Mouse (Mus musculus): ENCODE data around the gene Nmt1. TPM values are rescaled to one million over a fixed set of nuclear protein-coding genes. Genes with fewer than 3 reads are reported as not detected.

The Nmt1 gene
- total and polyA plus RNA-seq, 2 experiments from 2014 or later = 40.5 to 48.6 TPM

DNA sequence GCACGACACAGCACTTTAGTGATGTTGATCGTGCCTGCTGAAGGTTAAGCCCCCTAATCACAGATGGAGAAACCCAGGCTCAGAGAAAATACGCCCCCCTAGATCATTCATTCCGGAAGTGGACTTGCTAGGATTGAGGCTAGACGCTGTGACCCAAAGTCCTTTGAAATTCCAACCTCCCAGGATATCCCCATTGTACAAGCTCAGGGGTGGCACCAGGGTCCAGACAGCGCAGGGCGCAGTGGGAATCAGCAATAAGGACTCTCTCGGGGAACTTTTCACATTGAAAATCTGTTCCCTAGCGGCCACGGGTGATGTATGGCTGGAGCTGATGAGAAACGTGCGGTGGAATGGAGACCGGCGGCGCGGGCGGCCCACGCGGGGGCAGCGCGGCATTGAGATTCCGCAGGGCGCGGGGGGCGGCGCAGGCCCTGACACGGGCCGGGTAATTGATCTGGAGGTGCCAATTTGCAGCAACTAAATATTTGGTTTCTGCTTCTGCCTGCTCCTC lies 38.3 kb upstream of the Nmt1 start:
- no peak overlapping the region for H3K27ac ChIP-seq (ENCODE audit: low read depth, low read length)
- DNase-seq (ENCODE audit: low spot score) = no peak

DNA sequence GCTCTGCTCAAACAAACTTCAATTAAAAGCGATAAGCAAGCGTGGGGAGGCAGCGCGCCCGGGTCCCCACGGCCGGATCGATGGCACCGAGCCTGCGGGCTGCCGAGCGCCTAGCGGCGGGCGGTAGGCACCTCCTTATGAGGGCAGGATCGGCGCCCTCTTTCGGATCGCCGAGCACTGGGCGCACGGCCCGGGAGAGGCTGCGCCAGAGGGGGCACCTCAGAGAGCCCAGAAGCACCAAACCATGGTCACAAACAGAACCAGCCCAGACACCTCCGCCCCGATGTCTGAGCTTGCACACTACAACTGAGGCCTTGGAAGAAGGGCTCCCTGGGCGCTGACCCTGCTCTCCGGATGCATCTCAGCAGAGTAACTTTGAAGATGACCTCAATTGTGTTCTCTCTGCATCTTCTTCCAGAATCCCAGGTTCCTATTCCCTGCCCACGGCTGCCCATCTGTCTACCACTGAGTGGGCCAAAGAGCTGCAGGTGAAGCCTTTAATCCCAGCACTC lies 37.8 kb upstream of the Nmt1 start:
- Histone ChIP-seq H3K4me2 (ENCODE audit: low read depth, low read length, poor library complexity, severe bottlenecking) (peak overlapping the region; percentile 71), H3K4me1 (ENCODE audit: insufficient read depth, low read length) (peaks cover 11% of the 10 kb centered on the region), H3K9ac (replicated peaks; ENCODE audit: low read length, poor library complexity, severe bottlenecking) (peak overlapping the region; percentile 33; the same call in 1 of the 2 replicates), H3K4me3 (ENCODE audit: low read depth, low read length) (peak overlapping the region; percentile 30), H3K27ac (ENCODE audit: low read depth, low read length) (no peak overlapping the region), H3K9me3 (ENCODE audit: low read length) (no peaks in the 10 kb centered on the region), H3K27me3 (ENCODE audit: insufficient read depth, low read length) (peaks cover 8% of the 10 kb centered on the region), H3K36me3 (ENCODE audit: insufficient read depth, low read length) (peaks cover 14% of the 10 kb centered on the region)
- TF ChIP-seq CTCF (IDR thresholded peaks at IDR 0.05) = peak; percentile 44
- ATAC-seq (ENCODE audit: low FRiP score) (no peak), DNase-seq (ENCODE audit: low spot score) (no peak)
- WGBS = 3% methylated on average over 29 of the region's 29 CpGs

More for the DNA sequence above, 38.3 kb upstream of the Nmt1 start:
- H3K4me1 ChIP-seq (ENCODE audit: insufficient read depth, low read length) = peaks cover 11% of the 10 kb centered on the region
- peaks cover 9% of the 10 kb centered on the region for H3K36me3 ChIP-seq (ENCODE audit: insufficient read depth, low read length)
- peaks cover 8% of the 10 kb centered on the region for H3K27me3 ChIP-seq (ENCODE audit: insufficient read depth, low read length)
- TF ChIP-seq CTCF (IDR thresholded peaks at IDR 0.05) = no peak; the same call in 1 of the 2 replicates
- H3K4me3 ChIP-seq (ENCODE audit: low read depth, low read length) = peak overlapping the region; percentile 30
- ATAC-seq (ENCODE audit: low FRiP score) = no peak
- WGBS = 7% methylated on average over 27 of the region's 28 CpGs
- peak overlapping the region; percentile 33; the same call in 1 of the 2 replicates for H3K9ac ChIP-seq (replicated peaks; ENCODE audit: low read length, poor library complexity, severe bottlenecking)
- H3K4me2 ChIP-seq (ENCODE audit: low read depth, low read length, poor library complexity, severe bottlenecking) = peak overlapping the region; percentile 71
- H3K9me3 ChIP-seq (ENCODE audit: low read length) = no peaks in the 10 kb centered on the region

DNA sequence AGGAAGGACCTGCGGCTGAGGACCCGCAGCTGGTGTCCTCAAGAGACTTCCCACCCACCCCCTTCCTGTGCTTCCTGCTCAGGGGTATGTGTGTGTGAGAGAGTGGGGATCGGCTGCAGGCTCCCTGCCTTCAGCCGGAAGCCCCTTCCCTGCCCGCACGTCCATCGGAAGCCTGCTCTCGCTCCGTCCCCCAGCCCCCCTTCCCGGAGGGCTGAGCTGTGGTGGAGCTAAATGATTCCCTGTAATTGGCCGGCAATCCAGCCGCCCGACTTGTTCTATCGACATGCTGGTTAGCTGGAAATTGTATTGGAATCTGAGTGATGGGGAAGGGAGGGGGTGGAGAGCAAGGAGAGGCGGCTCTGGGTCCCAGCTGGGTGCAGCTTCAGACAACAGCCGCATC lies 36.3 kb upstream of the Nmt1 start:
- no peak for TF ChIP-seq CTCF (IDR thresholded peaks at IDR 0.05)
- Histone ChIP-seq H3K27me3 (ENCODE audit: insufficient read depth, low read length) (peaks cover 8% of the 10 kb centered on the region), H3K4me1 (ENCODE audit: insufficient read depth, low read length) (peaks cover 11% of the 10 kb centered on the region), H3K9me3 (ENCODE audit: low read length) (no peaks in the 10 kb centered on the region), H3K9ac (replicated peaks; ENCODE audit: low read length, poor library complexity, severe bottlenecking) (peak overlapping the region; percentile 48; the same call in 1 of the 2 replicates), H3K4me3 (ENCODE audit: low read depth, low read length) (peak overlapping the region; percentile 10; the same call in 1 of the 2 replicates), H3K27ac (ENCODE audit: low read depth, low read length) (no peak overlapping the region), H3K4me2 (ENCODE audit: low read depth, low read length, poor library complexity, severe bottlenecking) (peak overlapping the region; percentile 36), H3K36me3 (ENCODE audit: insufficient read depth, low read length) (peaks cover 28% of the 10 kb centered on the region)
- DNase-seq (ENCODE audit: low spot score) (peak; percentile 40), ATAC-seq (ENCODE audit: low FRiP score) (no peak; the same call in 1 of the 2 replicates)
- WGBS = 5% methylated on average over 16 of the region's 16 CpGs

DNA sequence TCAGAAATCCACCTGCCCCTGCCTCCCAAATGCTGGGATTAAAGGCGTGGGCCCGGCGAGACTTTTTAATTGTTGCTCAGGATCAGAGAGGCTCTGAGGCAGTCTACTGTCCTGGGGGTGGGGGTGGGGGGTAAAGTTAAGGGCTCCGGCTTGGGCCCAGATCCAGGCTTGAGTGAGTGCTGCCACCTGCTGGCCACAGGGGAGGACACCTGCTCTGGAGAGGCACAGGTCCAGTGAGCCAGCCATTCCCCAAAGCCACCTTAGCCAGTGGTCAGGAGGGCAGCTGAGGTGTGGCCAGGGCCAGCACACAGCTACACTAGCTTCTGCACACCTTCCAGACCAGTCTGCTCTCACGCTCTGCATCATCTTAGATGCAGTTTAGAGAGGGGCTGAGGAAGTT lies 35.0 kb upstream of the Nmt1 start:
- ATAC-seq (ENCODE audit: low FRiP score) (peak; percentile 49; the same call in 1 of the 2 replicates), DNase-seq (ENCODE audit: low spot score) (peak; percentile 73)
- Histone ChIP-seq H3K9me3 (ENCODE audit: low read length) (no peaks in the 10 kb centered on the region), H3K4me3 (ENCODE audit: low read depth, low read length) (no peak overlapping the region), H3K27me3 (ENCODE audit: insufficient read depth, low read length) (peaks cover 8% of the 10 kb centered on the region), H3K9ac (replicated peaks; ENCODE audit: low read length, poor library complexity, severe bottlenecking) (no peak overlapping the region), H3K4me2 (ENCODE audit: low read depth, low read length, poor library complexity, severe bottlenecking) (no peak overlapping the region), H3K36me3 (ENCODE audit: insufficient read depth, low read length) (peaks cover 38% of the 10 kb centered on the region), H3K4me1 (ENCODE audit: insufficient read depth, low read length) (peaks cover 11% of the 10 kb centered on the region), H3K27ac (ENCODE audit: low read depth, low read length) (no peak overlapping the region)
- peak; percentile 86 for TF ChIP-seq CTCF (IDR thresholded peaks at IDR 0.05)
- 9% methylated on average over 5 of the region's 5 CpGs for WGBS

DNA sequence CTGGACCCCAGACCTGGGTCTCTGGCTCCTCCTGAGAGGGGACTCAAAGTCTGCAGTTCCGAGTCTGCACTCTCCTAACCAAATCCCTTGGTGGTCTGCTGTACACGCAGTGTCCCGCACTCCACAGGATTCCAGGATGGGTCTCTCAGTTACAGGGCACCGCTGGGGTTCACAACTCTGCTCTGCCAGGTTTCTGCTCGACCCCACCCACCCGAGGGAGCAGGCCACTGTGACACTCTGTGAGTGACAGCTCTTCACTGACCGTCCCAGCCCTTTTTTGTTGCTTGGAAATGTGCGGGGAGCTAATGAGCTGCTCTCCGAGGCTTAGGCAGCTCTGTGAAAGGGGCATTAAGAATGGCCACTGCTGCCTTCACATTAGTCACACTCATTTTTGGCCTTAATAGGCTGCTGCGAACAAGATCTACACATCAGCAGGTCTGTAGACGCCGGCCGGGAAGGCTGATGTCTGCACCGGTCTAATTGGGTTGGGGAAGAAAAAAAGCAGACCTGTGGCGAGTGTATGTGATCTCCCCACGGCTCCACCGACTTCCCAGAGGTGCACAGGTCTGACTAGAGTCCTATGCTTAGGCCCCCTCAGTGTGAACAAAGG lies 34.5 kb upstream of the Nmt1 start:
- no peak overlapping the region for H3K4me3 ChIP-seq (ENCODE audit: low read depth, low read length)
- no peak for DNase-seq (ENCODE audit: low spot score)
- H3K27ac ChIP-seq (ENCODE audit: low read depth, low read length) = no peak overlapping the region
- H3K9ac ChIP-seq (replicated peaks; ENCODE audit: low read length, poor library complexity, severe bottlenecking) = no peak overlapping the region
- no peak for ATAC-seq (ENCODE audit: low FRiP score)
- no peak overlapping the region for H3K4me2 ChIP-seq (ENCODE audit: low read depth, low read length, poor library complexity, severe bottlenecking)
- WGBS = 21% methylated on average over 17 of the region's 17 CpGs
- H3K4me1 ChIP-seq (ENCODE audit: insufficient read depth, low read length) = peaks cover 11% of the 10 kb centered on the region
- no peaks in the 10 kb centered on the region for H3K9me3 ChIP-seq (ENCODE audit: low read length)
- peaks cover 44% of the 10 kb centered on the region for H3K36me3 ChIP-seq (ENCODE audit: insufficient read depth, low read length)
- no peak for TF ChIP-seq CTCF (IDR thresholded peaks at IDR 0.05)
- peaks cover 8% of the 10 kb centered on the region for H3K27me3 ChIP-seq (ENCODE audit: insufficient read depth, low read length)

DNA sequence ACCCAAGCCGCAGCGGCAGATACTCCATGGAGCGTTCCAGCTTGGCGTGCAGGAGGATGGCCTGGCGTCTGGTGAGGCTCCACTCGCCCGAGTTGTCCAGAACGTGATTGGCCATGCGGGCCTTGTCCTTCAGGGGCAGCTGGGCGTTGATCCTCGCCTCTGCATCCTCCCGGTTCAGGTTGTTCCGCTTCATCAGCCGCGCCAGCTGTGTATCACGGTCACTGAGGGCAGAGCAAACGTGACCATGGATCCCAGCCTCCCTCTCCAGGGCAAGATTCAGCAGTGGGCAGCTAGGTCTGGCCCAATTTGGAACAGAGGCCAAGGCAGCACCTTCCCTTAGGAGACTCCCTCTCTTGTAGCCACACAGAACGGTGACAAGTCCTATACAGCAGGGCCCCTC lies 33.0 kb upstream of the Nmt1 start:
- TF ChIP-seq CTCF (IDR thresholded peaks at IDR 0.05) = no peak
- no peak overlapping the region for H3K9ac ChIP-seq (replicated peaks; ENCODE audit: low read length, poor library complexity, severe bottlenecking)
- H3K4me3 ChIP-seq (ENCODE audit: low read depth, low read length) = no peak overlapping the region
- peaks cover 6% of the 10 kb centered on the region for H3K4me1 ChIP-seq (ENCODE audit: insufficient read depth, low read length)
- H3K4me2 ChIP-seq (ENCODE audit: low read depth, low read length, poor library complexity, severe bottlenecking) = no peak overlapping the region
- H3K27me3 ChIP-seq (ENCODE audit: insufficient read depth, low read length) = no peaks in the 10 kb centered on the region; the same call in 1 of the 2 replicates
- WGBS = 89% methylated on average over 18 of the region's 18 CpGs
- no peak overlapping the region for H3K27ac ChIP-seq (ENCODE audit: low read depth, low read length)
- no peaks in the 10 kb centered on the region for H3K9me3 ChIP-seq (ENCODE audit: low read length)
- H3K36me3 ChIP-seq (ENCODE audit: insufficient read depth, low read length) = peaks cover 53% of the 10 kb centered on the region
- ATAC-seq (ENCODE audit: low FRiP score) (no peak), DNase-seq (ENCODE audit: low spot score) (no peak)
